Comparison of ENCODE assay signal across 23 mouse cellular contexts in genomic region chr2:18917838-18918237, GRCm38 (mm10).
A peak's percentile ranks its signal among the peaks of the same experiment; 100 is the strongest.
DNase-seq lines count a peak whose midpoint lies in the region; ATAC-seq and TF ChIP-seq lines count a peak whose summit lies in the region.
"Had no signal": no experiment of that assay in that cellular context is flagged by ENCODE, and none has a peak within 500 bp of the region (broad histone marks: within the 10 kb centered on the region; RNA-seq: fewer than 3 reads in every experiment).

No protein-coding gene starts in this region.

- H3K9me3 ChIP-seq in liver, embryonic 11.5 days (ENCODE audit: control insufficient read depth, low read length), result no peaks in the 10 kb centered on the region
- H3K9me3 ChIP-seq in liver, embryonic 12.5 days (replicated peaks), result no peaks in the 10 kb centered on the region
- no peaks in the 10 kb centered on the region for H3K9me3 ChIP-seq in liver, embryonic 15.5 days (replicated peaks)
- H3K9me3 ChIP-seq in midbrain, embryonic 10.5 days (replicated peaks), result no peaks in the 10 kb centered on the region
- H3K9me3 ChIP-seq: forebrain, embryonic 10.5 days; forebrain, embryonic 13.5 days; hindbrain, embryonic 10.5 days; hindbrain, embryonic 13.5 days had no signal

- H3K36me3 ChIP-seq in liver, embryonic 11.5 days (ENCODE audit: control insufficient read depth, insufficient read depth, low read length), result no peaks in the 10 kb centered on the region
- no peaks in the 10 kb centered on the region for H3K36me3 ChIP-seq in liver, embryonic 12.5 days
- no peaks in the 10 kb centered on the region for H3K36me3 ChIP-seq in liver, embryonic 15.5 days (replicated peaks)
- H3K36me3 ChIP-seq in myocyte (ENCODE audit: control insufficient read depth, insufficient read depth), result no peaks in the 10 kb centered on the region
- H3K36me3 ChIP-seq in midbrain, embryonic 10.5 days, result no peaks in the 10 kb centered on the region
- H3K36me3 ChIP-seq in heart, adult 2 months (ENCODE audit: control insufficient read depth, insufficient read depth, low read length), result no peaks in the 10 kb centered on the region
- H3K36me3 ChIP-seq: forebrain, embryonic 10.5 days; hindbrain, embryonic 10.5 days; hindbrain, embryonic 13.5 days had no signal

- no peak for DNase-seq in liver, embryonic 11.5 days (ENCODE audit: low spot score)
- no peak for DNase-seq in liver
- no peak for DNase-seq in midbrain, embryonic 10.5 days (ENCODE audit: low spot score)
- no peak for DNase-seq in heart, adult 2 months
- DNase-seq in heart, postnatal 4 days, result no peak
- DNase-seq: cerebellum, adult 11-12 months; cerebellum, adult 8-10 months; cerebellum, postnatal 10 days; cerebellum, postnatal 36 days; embryo, embryonic 11 days; gastrocnemius, postnatal 10 days; gastrocnemius, postnatal 36 days had no signal

- no peak for TF ChIP-seq POLR2A in myocyte (IDR thresholded peaks at IDR 0.05; ENCODE audit: insufficient read length, low read depth)
- no peak for TF ChIP-seq POLR2A in heart, adult 2 months (IDR thresholded peaks at IDR 0.05; ENCODE audit: insufficient read depth, low read depth, low read length)

- intact Hi-C loops in heart, adult 2 months (cut with DNase I), result no loop called here

- no peak overlapping the region for H3ac ChIP-seq in myocyte (ENCODE audit: control insufficient read depth, insufficient read length)

- peaks cover 14% of the 10 kb centered on the region for H3K79me2 ChIP-seq in myocyte (ENCODE audit: control insufficient read depth, insufficient read depth)
- H3K79me2 ChIP-seq in heart, adult 2 months (replicated peaks; ENCODE audit: control insufficient read depth, insufficient read depth, low read length), result no peaks in the 10 kb centered on the region

- no peak for TF ChIP-seq CTCF in heart, adult 2 months (IDR thresholded peaks at IDR 0.05)

- no peak overlapping the region for H3K4me3 ChIP-seq in liver, embryonic 11.5 days (ENCODE audit: low read depth, low read length)
- no peak overlapping the region for H3K4me3 ChIP-seq in liver, embryonic 12.5 days
- H3K4me3 ChIP-seq in liver, embryonic 15.5 days (replicated peaks), result no peak overlapping the region
- no peak overlapping the region for H3K4me3 ChIP-seq in myocyte
- H3K4me3 ChIP-seq in midbrain, embryonic 10.5 days, result no peak overlapping the region
- no peak overlapping the region for H3K4me3 ChIP-seq in heart, adult 2 months
- H3K4me3 ChIP-seq: forebrain, embryonic 10.5 days; forebrain, embryonic 13.5 days; hindbrain, embryonic 10.5 days; hindbrain, embryonic 13.5 days had no signal

- 56% methylated on average over 2 of the region's 2 CpGs for WGBS in liver, embryonic 11.5 days
- WGBS in liver, embryonic 12.5 days (ENCODE audit: insufficient replicate concordance), result 39% methylated on average over 2 of the region's 2 CpGs
- 42% methylated on average over 2 of the region's 2 CpGs for WGBS in liver, embryonic 15.5 days (ENCODE audit: insufficient replicate concordance)
- WGBS in midbrain, embryonic 10.5 days, result 91% methylated on average over 2 of the region's 2 CpGs
- whole genome bisulfite sequencing in heart, adult 2 months, result 94% methylated on average over 2 of the region's 2 CpGs

- no peak overlapping the region for H3K27ac ChIP-seq in liver, embryonic 11.5 days (ENCODE audit: low read depth, low read length)
- H3K27ac ChIP-seq in liver, embryonic 12.5 days, result peak overlapping the region; percentile 76
- peak overlapping the region; percentile 72 for H3K27ac ChIP-seq in liver, embryonic 15.5 days (replicated peaks)
- no peak overlapping the region for H3K27ac ChIP-seq in midbrain, embryonic 10.5 days (replicated peaks)
- H3K27ac ChIP-seq in heart, adult 2 months, result no peak overlapping the region
- H3K27ac ChIP-seq: forebrain, embryonic 10.5 days; forebrain, embryonic 13.5 days; hindbrain, embryonic 10.5 days; hindbrain, embryonic 13.5 days; hindbrain, postnatal 0 days had no signal

- H3K27me3 ChIP-seq in liver, embryonic 11.5 days (replicated peaks; ENCODE audit: control insufficient read depth, insufficient read depth, low read length), result no peaks in the 10 kb centered on the region
- no peaks in the 10 kb centered on the region for H3K27me3 ChIP-seq in liver, embryonic 12.5 days (replicated peaks)
- no peaks in the 10 kb centered on the region for H3K27me3 ChIP-seq in liver, embryonic 15.5 days
- no peaks in the 10 kb centered on the region for H3K27me3 ChIP-seq in myocyte (ENCODE audit: control insufficient read depth, insufficient read depth, insufficient read length)
- no peaks in the 10 kb centered on the region; the same call in 1 of the 2 replicates for H3K27me3 ChIP-seq in midbrain, embryonic 10.5 days (ENCODE audit: low read depth, poor library complexity, severe bottlenecking)
- H3K27me3 ChIP-seq in heart, adult 2 months (ENCODE audit: control insufficient read depth, insufficient read depth, low read length), result no peaks in the 10 kb centered on the region
- H3K27me3 ChIP-seq: forebrain, embryonic 13.5 days; hindbrain, embryonic 13.5 days; Patski had no signal

- no peak for TF ChIP-seq EP300 in heart, adult 2 months (IDR thresholded peaks at IDR 0.05; ENCODE audit: insufficient read depth, low read depth, low read length)

- H3K9ac ChIP-seq in liver, embryonic 11.5 days (ENCODE audit: low read depth, low read length), result no peak overlapping the region
- H3K9ac ChIP-seq in liver, embryonic 12.5 days, result peak overlapping the region; percentile 40; the same call in 1 of the 2 replicates
- no peak overlapping the region for H3K9ac ChIP-seq in liver, embryonic 15.5 days
- no peak overlapping the region for H3K9ac ChIP-seq in heart, adult 2 months (ENCODE audit: low read depth, low read length)
- H3K9ac ChIP-seq: forebrain, embryonic 13.5 days; hindbrain, embryonic 13.5 days had no signal

- H3K4me1 ChIP-seq in liver, embryonic 11.5 days (replicated peaks; ENCODE audit: control insufficient read depth, insufficient read depth, low read length), result peaks cover 51% of the 10 kb centered on the region
- H3K4me1 ChIP-seq in liver, embryonic 12.5 days, result peaks cover 92% of the 10 kb centered on the region
- peaks cover 77% of the 10 kb centered on the region for H3K4me1 ChIP-seq in liver, embryonic 15.5 days (replicated peaks)
- H3K4me1 ChIP-seq in midbrain, embryonic 10.5 days, result peaks cover 23% of the 10 kb centered on the region
- peaks cover 6% of the 10 kb centered on the region for H3K4me1 ChIP-seq in heart, adult 2 months (ENCODE audit: control insufficient read depth, insufficient read depth, low read length)

- no peak overlapping the region for H3K4me2 ChIP-seq in liver, embryonic 11.5 days
- peak overlapping the region; percentile 37 for H3K4me2 ChIP-seq in liver, embryonic 12.5 days
- peak overlapping the region; percentile 34; the same call in 1 of the 2 replicates for H3K4me2 ChIP-seq in liver, embryonic 15.5 days
- H3K4me2 ChIP-seq in myocyte (ENCODE audit: low read depth), result peak overlapping the region; percentile 28
- H3K4me2 ChIP-seq: forebrain, embryonic 13.5 days; heart, embryonic 11.5 days; hindbrain, embryonic 13.5 days had no signal

- ATAC-seq in liver, embryonic 11.5 days (replicated peaks; ENCODE audit: low FRiP score), result 0 out of 2 replicates have a peak, but pooled peaks have one; percentile 39
- ATAC-seq in liver, embryonic 12.5 days, result peak; percentile 62; the same call in 1 of the 2 replicates
- ATAC-seq in liver, embryonic 15.5 days (ENCODE audit: insufficient read depth), result peak; percentile 45; the same call in 1 of the 2 replicates
- ATAC-seq: forebrain, embryonic 13.5 days; forebrain, embryonic 16.5 days; hindbrain, postnatal 0 days had no signal

TF ChIP-seq in myocyte, 11 proteins besides CTCF, POLR2A, EP300 and RAD21:
- TF ChIP-seq CEBPB (IDR thresholded peaks at IDR 0.05; ENCODE audit: insufficient read depth, poor library complexity, severe bottlenecking) (no peak), MYOG (IDR thresholded peaks at IDR 0.05; ENCODE audit: control insufficient read depth in 1 of 3, insufficient read depth in 1 of 3, insufficient read length in 2 of 3, low read depth in 2 of 3) (no peak), POLR2AphosphoS2 (IDR thresholded peaks at IDR 0.05; ENCODE audit: insufficient read length, low read depth) (no peak), SRF (IDR thresholded peaks at IDR 0.05; ENCODE audit: control insufficient read depth, insufficient read length, low read depth) (no peak), TCF3 (IDR thresholded peaks at IDR 0.05; ENCODE audit: insufficient read length, low read depth) (no peak), TCF12 (IDR thresholded peaks at IDR 0.05; ENCODE audit: insufficient read depth, poor library complexity, severe bottlenecking) (no peak), MAX (IDR thresholded peaks at IDR 0.05; ENCODE audit: low read depth) (no peak), REST (IDR thresholded peaks at IDR 0.05; ENCODE audit: insufficient read depth, insufficient read length) (no peak), USF1 (IDR thresholded peaks at IDR 0.05; ENCODE audit: low read depth) (no peak)

Comparison
In these comparisons a context has a peak if more than half of its experiments do, and no peak if none do; other contexts are left out.
1. H3K27ac ChIP-seq: peak in liver, embryonic 12.5 days (single experiment) and liver, embryonic 15.5 days (single experiment); none in liver, embryonic 11.5 days (single experiment), midbrain, embryonic 10.5 days (single experiment) and heart, adult 2 months (single experiment).
2. Peak in every context shown above with its lines, with median percentiles within 50 percentile points of each other: ATAC-seq.